Mouse (Mus musculus) skeletal muscle tissue, adult 2 months (tissue): Measurements from ENCODE around the gene Msl1.

ENCODE experiments used
- DNase-seq: peaks from one replicate; pipeline ENCODE4 v3.0.0-alpha.2; 2012; ENCODE audit warnings: low read depth, low spot score

The Msl1 gene

DNA sequence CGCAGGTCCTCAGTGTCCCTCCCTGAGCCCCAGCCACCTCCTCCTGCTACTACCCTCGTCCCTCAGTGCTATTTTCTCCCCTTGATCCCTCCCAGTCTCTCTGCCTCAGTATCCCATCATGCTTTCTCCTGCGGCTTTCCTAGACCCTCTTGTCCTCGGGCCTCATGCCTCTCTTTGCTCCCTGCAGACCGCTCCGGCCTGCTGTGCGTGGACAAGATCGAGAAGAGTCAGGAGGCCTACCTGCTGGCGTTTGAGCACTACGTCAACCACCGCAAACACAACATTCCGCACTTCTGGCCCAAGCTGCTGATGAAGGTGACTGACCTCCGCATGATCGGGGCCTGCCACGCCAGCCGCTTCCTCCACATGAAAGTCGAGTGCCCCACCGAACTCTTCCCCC lies 31.2 kb upstream of the Msl1 start:
- DNase-seq: no peak

DNA sequence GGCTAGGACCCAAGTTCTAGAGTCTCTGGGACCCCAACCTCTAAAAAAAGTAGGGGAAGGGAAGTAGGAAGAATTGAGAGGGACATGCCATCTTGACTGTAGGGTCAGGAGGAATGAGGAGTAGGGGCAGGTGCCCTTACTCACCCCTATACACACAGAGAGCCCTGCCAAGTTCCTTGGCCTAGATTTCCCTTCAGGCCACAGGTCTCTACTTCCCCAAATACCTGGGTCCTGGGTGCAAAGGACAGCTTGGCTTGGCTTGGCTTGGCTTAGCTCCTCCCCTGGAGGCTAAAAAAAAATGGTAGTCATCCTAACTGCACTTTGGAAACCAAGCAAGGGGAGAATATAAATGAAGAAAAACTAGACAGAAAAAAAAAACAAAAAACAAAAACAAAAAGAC lies 30.6 kb upstream of the Msl1 start:
- no peak for DNase-seq

DNA sequence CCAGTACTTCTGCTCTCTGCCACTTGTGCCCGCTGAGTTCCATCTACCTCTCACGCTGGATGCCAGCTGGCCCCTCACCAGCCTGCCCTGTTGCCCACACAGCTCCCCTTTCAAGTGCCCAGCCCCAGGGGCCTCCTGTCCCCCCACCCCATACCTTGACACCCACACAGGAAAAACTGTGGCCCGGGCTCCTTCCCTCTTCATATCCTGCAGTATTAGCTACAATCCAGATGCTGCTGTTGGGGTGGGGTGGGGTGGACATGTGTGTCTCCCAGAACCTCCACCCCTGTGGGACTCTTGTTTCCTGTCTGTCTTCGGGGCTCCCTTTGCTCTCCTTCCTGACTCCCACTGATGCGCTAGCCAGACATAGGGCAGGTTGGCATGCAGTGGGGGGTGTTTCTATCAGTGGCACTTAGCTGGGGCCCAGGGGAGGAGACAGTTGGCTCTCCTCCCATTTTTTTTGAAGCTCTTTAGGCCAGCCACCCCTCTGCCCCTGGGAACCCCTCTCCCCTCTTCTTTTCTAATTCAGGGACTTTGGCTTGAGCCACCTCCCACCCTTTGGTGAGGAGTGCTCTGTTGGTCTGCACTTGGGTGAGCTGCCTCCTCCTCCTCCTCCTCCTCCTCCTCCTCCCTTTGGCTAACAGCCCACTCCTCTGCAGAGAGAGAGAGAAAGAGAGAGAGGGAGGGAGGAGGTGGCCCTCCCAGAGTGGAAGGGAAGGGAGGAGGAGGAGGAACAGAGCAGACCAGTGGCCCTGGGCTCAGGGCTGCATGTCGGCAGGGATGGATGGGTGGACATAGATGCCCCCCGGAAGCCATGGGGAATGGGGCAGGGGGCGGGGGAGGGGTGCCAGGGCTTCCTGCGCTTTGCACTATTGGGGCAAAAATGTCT lies 29.7 kb upstream of the Msl1 start:
- peak; percentile 69 for DNase-seq

DNA sequence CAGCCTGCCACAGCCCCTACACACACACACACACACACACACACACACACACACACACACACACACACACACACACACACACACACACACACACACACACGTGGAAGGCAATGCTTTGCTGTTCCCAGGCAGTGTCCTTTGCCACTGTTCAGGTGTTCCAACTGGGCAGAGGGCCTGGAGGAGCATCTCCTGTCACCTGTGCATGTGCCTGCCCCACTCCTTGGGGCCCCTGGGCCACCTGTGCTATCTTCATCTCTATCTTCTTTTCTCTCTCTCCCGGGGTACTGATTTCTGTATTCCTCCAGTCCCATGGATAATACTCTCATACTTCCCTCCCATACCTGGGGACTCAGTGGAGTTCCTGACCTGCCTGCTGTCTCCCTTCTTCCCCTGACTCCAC lies 29.0 kb upstream of the Msl1 start:
- DNase-seq: peak; percentile 34

DNA sequence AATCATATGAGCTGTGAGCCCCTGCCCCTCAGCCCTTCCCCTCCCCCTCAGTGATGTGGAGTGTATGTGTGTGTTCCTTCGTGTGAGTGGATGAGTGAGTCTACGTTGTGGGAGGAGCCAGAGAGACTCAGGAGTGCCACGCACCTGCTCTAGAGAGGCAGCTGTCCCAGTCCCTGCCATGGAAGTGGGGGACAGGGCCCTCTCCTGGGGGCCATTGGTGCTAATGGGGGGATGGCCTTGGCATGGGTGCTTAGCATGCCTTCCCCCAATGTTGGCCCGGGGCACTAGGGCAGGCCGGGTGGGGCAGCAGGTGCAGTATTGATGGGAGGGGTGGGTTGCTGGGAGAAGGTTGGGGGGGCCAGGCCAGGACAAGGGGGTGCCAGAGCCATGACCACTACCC lies 28.5 kb upstream of the Msl1 start:
- DNase-seq: no peak

DNA sequence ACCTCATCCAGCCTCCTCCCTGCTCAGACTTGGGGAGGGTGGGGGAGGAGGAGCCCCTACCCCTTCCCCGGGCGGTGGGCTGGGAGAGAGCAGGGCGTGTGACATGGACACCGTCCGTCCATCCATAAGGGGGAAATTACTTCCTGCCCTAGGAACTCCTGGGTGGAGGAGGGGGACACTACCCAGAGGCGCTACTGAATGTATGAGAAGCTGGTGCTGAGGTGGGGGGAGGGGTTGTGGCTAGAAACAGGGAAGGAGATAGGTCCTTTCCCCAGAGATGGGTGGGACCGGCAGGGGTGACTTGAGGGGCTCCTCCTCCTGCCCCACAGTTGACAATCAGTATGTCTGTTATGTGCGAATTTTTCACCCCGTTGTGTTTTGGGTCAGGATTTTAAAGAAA lies 28.0 kb upstream of the Msl1 start:
- DNase-seq: no peak

DNA sequence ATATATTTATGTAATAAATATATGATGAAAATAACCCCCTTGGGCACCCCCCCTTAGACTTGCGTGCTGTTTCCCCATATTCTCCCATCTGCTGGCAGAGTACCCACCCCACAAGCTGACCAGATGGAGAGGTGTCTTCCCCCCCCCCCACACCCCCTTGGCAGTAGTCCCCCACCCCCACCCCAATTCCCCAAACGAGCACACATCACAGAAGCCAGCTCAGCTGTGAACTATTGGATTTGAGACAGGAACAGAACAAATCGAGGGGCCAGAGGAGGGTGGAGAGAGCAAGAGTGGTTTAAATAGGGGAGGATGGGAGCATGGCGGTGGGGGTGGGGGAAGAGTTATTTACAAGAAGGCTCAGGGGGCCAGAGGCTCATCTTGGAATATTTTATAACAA lies 27.6 kb upstream of the Msl1 start:
- peak; percentile 46 for DNase-seq

DNA sequence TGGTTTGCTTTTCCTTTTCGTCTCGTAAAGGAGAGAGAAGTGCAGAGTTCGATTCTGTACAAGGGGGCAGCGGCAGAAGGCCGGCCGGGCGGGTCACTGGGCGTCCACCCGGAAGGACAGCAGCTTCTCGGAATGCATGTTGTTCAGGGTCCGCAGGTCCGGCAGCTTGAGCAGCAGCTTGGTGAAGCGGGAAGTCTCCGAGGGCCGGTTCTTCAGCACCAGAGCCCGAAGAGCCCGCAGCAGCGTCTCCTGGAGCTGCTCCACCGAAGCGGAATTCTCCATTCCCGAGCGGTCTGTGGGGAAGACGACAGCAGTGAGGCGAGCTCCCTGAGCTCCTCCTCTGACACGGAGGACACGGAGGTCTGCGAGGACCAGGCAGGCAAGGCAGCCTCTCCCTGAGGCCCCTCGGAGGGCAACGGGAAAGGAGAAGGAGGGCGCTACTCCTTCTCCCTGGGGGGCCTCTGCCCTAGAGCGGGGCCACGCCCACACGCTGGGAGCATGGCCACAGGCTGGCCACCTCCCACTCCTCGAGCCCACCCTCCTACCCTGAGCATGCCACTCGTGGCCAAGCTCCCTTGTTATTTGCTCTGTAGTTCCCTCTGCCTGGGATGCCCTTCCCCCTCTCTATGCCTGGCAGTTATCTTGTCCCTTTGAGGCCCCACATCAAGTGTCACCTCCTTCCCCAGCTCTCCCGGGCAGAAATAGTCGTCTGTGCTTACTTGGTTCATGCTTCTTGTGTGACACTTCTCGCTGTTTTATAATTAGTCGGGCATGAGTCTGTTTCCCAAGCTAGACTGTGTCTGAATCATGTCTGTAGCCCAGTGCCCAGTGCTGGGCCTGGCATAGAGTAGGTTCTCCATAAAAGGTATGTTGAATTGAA lies 26.9 kb upstream of the Msl1 start:
- DNase-seq: peak; percentile 82

DNA sequence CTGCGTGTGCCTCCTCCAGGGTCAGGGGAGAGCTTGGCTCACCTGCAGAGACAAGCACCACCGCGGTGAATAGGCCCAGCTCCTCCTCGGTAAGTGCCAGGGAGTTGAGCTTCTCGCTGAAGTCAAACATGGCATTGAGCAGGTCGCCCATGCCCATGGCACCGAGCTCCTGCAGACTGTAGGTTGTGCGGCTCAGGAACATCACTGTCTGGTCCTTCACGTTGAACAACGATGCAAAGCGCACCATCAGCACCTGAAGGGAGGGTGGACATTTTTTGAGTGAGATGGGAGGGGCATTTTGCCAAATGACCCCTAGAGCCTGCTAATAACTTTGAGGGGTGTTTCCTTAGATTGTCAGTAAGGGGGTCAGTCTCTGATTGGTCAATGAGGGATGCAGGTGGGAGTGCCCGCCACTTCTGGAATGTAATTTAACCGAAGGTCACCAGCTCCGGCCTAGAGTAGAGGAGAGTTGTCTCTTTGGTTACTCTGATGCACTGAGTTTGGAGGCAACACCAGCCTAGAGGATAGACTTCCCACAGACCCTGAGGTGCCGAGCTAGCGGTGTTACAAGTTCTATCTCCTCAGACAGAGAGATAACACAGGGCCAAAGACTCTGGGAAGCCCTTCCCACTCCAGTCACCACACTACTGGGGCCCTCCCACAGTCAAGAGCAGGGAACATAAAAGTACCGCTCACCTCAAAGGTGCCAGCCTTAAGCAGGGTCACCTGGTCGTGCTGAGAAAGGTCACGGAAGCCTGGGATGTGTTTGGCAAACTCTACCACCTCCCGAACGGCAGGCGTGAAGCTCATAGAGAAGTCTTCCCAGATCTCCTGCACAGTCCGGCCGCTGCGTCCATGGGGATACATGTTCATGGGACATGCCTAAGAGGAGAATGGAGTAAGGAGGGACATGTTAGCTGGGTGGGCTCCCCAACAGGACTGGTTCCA lies 26.0 kb upstream of the Msl1 start:
- DNase-seq: peak; percentile 17

DNA sequence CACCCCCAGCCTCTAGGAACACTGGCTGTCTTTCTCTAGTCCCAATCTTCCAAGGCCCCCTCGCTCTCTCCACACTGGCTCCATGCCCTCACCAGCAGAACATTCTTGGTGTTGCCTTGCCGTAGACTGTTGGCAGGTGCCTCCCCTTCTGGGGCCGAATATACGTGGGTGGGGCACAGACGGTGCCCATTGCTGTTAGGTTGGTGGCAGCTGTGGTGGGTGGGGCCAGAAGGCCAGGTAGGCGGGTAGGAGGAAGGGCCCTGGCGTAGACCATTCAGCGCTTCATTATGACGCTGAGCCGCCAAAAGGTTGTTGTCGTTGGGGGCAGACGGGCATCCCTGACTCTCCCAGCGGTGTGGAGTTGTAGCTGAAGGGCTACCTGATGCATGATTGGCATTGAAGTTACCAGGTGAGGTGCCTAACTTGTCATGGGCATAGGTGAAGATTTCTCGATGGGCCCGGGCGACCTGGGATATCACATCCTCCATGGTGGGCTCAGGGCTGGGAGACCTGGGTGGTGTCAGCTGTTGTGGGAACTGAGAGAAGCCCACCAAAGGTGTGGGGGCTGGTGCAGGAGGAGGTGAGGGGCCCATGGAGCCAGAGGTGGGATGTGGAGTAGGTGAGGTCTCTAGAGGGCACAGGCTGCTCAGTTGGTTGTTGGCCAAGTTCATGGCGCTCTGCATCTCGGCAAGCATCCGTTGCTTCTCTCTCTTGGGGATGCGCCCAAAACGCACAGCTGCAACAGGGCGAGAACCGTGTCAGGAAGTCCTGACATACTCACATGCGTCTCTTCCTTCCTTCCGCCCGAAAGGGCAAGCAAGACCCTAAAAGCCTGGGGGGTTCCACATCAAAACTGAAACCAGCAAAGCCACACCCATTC lies 25.0 kb upstream of the Msl1 start:
- peak; percentile 55 for DNase-seq

DNA sequence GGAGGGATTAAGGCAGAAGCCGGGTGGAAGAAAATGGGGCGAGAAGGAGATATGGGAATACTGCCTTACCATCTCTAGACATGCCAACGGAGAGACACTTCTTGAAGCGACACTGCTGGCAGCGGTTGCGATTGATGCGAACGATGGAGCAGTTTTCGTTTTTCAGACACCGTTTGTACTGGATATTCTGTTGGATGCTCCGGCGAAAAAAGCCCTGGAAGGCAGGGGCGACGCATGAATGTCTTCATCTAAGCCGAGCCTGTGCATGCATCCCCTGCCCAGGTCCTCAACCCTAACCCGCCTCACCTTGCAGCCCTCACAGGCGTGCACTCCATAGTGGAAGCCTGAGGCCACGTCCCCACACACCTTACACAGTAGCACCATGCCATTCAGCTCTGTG lies 24.2 kb upstream of the Msl1 start:
- no peak for DNase-seq

DNA sequence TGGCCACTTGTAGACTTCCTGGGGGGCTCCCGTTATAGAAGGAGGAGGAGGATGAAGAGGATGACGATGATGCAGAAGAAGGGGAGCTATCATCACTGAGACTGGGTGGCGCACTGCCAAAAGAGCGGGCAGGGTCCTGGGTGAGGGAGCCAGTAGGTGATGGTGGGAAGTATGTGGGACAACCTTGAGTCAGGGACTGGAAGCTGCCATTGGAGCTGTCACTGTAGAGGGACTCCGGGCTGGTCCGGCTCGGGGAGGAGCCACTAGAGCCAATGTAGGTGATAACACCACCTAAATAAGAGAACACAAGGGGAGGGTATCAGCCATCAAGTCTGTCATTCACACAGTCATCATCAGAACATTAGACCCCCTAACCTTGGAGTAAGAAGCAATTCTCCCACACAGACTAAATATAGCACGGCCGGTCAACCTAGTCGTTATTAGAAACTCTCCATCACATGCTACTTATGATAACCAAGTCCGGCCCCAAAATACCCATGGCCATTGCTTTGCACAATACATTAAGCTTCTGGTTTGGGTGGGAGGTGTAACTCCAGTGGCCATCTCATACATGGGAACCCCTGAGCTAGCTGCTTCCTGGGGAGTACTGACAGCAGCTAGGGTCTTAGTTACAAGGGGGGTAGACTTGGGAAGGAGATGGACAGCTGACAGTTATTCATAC lies 23.3 kb upstream of the Msl1 start:
- DNase-seq: peak; percentile 52

DNA sequence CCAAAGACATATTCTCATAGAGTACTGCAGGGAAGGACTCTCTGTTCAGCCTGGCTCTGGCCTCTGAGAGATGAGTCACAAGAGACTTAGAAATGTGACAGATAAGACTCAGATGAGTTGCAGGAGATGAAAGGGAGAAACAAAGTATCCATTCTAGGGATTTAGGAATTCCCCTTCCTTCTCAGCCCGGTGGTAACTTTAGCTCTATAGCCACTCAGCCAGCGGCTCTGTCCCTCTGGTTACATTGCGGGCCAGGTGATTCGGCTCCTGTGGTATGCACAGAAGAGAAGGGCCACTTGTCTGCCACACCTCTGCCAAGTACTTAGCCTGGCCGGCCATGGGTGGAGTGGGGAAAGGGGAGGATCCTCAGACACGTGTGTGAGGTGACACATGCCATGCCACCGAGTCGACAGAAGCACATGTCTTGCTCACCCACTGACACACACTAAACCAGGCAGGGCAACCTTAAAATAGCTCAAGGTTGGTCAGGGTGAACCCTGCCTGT lies 22.6 kb upstream of the Msl1 start:
- DNase-seq: peak; percentile 98

DNA sequence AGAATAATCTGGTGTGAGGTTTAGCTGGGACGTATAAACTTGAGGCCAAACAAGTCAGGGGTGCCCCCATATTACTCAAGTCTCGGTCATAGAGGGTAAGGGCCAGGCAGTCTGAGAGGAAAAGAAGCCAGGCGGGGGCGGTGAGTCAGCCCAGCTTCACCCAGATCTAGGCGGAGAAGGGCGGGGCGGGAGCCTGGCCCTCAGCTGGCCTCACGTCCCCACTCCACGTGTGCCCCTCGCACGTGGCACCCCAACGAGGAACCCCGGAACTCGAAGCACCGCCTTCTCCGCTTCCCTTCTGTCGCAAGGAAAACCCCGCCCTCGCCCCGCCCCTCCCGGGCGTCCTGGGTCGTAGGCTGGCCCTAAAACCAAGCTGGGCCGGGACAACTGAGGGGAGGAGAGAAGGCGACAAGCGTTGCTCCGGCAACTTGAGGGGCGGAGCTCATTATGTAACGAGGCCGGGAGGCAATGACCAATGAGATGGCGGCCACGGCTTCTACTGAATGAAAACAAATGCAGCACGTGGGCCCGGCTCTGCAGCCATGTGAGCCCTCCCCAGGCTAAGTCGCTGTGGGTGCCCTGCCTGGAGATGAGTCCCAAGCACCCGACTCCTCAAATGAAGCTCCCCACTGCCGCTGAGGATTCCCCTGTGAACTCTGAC lies 21.6 kb upstream of the Msl1 start:
- peak; percentile 100 for DNase-seq

DNA sequence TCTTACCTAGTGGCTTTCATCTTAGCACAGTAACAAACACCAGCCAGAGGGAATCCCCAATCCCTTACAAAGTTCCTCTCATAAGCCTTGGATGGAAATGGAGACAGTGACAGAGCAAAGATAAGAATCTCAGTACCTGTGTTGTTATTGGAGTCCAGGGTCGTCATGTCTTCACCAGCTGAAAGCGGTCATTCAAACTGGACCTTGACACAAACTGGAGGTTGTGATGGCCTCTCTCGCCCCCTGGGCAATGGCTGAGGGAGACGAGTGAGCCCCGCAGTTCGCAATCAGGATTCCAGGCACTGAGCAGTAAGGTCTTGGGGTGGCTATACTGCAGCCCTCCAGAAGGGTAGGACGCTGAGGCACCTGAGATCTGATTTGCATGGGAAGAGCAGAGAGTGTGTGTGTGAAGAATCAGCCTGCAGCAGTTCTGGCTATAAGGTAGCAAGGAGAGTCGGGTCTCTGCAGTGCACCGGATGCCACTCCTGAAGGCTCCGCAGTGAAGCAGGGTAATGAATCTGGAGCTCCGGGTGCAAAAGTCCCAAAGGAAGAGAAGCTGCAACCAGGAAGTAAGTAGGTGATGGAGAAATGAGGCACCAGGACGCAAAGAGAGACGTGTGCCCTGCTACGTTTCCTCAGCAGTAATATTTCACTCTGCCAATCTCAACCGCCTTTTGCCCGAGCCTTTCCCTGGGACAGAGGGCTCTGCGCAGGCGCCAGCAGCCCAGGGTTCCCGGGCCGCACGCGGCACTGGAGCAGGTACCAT lies 20.6 kb upstream of the Msl1 start, which contains the start of gene Nr1d1:
Gene Nr1d1, minus strand, starts transcription at position 752 of the 766 bp plus-strand sequence.
- peak; percentile 21 for DNase-seq

DNA sequence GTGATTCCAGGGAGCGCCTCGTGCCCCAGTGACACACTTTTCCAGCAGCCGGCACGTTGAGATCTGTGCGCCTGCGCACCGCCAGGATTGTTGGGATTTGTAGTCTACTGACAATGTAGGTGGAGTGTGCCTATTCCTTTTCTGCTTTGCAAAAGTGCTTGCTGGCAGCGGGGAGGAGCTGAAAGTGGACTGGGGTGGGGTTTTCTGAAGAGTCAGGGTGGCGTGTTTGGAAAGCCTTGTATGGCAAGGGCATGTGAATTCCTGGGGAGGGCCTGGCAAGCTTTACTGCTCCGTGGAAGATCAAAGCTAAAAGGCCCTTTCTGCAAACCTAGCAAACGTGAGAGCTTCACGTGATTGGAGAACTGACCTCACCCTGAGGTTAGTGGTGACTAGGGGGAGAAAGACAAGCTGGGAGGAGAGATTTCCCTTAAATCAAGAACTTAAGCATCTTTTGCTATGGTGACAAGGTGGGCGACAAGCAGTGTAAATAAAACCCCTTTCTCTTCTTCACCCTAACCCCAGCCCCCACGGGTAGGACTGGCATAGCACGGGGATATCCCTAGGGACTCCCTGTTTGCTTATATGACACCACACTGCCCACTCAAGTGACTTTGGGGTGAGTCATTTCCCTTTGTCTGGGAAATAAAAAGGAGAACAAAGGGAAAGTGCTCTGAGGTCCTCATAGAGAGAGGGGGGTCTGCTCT lies 19.8 kb upstream of the Msl1 start:
- peak; percentile 100 for DNase-seq

DNA sequence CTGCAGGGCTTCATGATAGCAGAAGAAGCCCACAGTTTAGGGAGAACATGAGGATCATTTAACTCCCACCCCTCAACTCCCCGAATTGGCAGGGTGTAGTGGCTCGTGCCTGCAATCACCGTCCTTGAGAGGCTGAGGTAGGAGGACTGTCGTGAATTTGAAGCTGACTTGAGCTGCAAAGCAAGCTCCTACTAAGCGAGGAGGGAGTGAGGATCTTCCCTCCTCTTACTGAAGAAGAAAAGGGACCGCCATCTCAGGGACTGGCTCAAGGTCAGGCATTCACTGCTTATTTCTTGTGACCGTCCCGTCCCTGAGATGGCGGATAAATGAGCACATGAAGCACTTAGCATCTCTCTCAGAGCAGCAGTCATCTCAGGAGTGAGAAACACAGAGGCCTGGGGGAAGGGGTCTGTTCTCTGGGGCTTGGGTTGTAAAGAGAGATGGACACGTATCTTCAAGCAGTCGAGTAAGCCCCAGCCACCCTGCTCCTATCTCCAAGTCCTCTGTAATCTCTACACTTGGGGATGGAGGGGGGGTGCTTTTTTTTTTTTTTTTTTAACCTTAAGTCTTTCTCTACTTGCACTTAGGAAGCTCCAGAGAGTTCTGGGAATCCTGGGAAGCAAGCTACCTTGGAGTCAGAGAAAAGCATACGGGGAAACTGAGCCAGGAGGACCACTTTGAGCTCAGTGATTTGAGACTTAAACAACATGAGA lies 19.1 kb upstream of the Msl1 start:
- no peak for DNase-seq
